Mouse (Mus musculus) stomach, embryonic 15.5 days (tissue): ENCODE results near the gene Impg1. TPM values are rescaled to one million over a fixed set of nuclear protein-coding genes. Genes with fewer than 3 reads are reported as not detected.
"Not testable (repeated sequence)": the region's sequence is repeated elsewhere in the genome, so short reads cannot be mapped to it uniquely, and the experiment has no call there.

Experiments
- ATAC-seq: fragments of 200-750 bp; cut with Nextera tagmentation; 2 replicates; pipeline ENCODE4 v1.8.0; 2017; ENCODE audit warnings: low read depth, moderate number of reproducible peaks, moderate TSS enrichment; ENCODE audit not compliant: insufficient read depth, low FRiP score
- H3K27ac ChIP-seq: fragments of 300-500 bp; sonication (generic); 2 replicates; pipeline ENCODE4 v1.5.1; 2015; ENCODE audit warnings: mild to moderate bottlenecking, inconsistent platforms
- H3K27me3 ChIP-seq: fragments of 300-500 bp; sonication (generic); replicated peaks from 2 replicates; pipeline ENCODE4 v1.6.1; 2015; ENCODE audit warnings: inconsistent platforms
- H3K36me3 ChIP-seq: fragments of 300-500 bp; sonication (generic); 2 replicates; pipeline ENCODE4 v1.6.1; 2015; ENCODE audit warnings: inconsistent platforms
- H3K4me1 ChIP-seq: fragments of 300-500 bp; sonication (generic); 2 replicates; pipeline ENCODE4 v1.6.1; 2015; ENCODE audit warnings: inconsistent platforms
- H3K4me2 ChIP-seq: fragments of 300-500 bp; sonication (generic); 2 replicates; pipeline ENCODE4 v1.6.1; 2015; ENCODE audit warnings: mild to moderate bottlenecking, inconsistent platforms
- H3K4me3 ChIP-seq: fragments of 300-500 bp; sonication (generic); replicated peaks from 2 replicates; pipeline ENCODE4 v1.5.1; 2015; ENCODE audit warnings: inconsistent platforms
- H3K9ac ChIP-seq: fragments of 300-500 bp; sonication (generic); 2 replicates; pipeline ENCODE4 v1.6.1; 2015; ENCODE audit warnings: inconsistent platforms
- H3K9me3 ChIP-seq: fragments of 300-500 bp; sonication (generic); 2 replicates; pipeline ENCODE4 v1.6.1; 2016; ENCODE audit warnings: inconsistent platforms
- WGBS: fragments of 180-500 bp; shearing (Covaris S2); methylation state at CpG from one replicate; pipeline ENCODE4 v1.1.7; 2015; 5-methylcytosine and 5-hydroxymethylcytosine counted together
- polyA plus RNA-seq: library from polyadenylated mRNA; unstranded; fragments of >200 nt; fragmentation: Nextera tagmentation; extraction: Ambion mirVana; gene quantifications from 2 replicates; pipeline ENCODE4 v1.2.1, GENCODE M21; 2015

Impg1 gene
- polyA plus RNA-seq, 1 experiment from 2014 or later = 0.05 TPM

- Histone ChIP-seq H3K9me3 (no peaks in the 10 kb centered on the region), H3K27ac (no peak overlapping the region), H3K4me2 (no peak overlapping the region), H3K4me1 (no peaks in the 10 kb centered on the region), H3K27me3 (no peaks in the 10 kb centered on the region), H3K9ac (no peak overlapping the region), H3K36me3 (no peaks in the 10 kb centered on the region), H3K4me3 (no peak overlapping the region)
- whole genome bisulfite sequencing = 74% methylated on average over 1 of the region's 1 CpGs
- no peak for ATAC-seq
Measured at GRCm38 (mm10) chr9:80340927-80341326, 124.4 kb downstream of the Impg1 start.

- WGBS = 73% methylated on average over 6 of the region's 6 CpGs
- no peak overlapping the region for H3K9ac ChIP-seq
- no peaks in the 10 kb centered on the region for H3K27me3 ChIP-seq
- H3K9me3 ChIP-seq = no peaks in the 10 kb centered on the region
- H3K4me3 ChIP-seq = no peak overlapping the region
- H3K4me2 ChIP-seq = no peak overlapping the region
- H3K27ac ChIP-seq = no peak overlapping the region
- ATAC-seq = no peak
- no peaks in the 10 kb centered on the region for H3K4me1 ChIP-seq
- no peaks in the 10 kb centered on the region for H3K36me3 ChIP-seq
Measured at GRCm38 (mm10) chr9:80338026-80338425, 127.3 kb downstream of the Impg1 start.

- Histone ChIP-seq H3K9ac (no peak overlapping the region), H3K27ac (no peak overlapping the region), H3K9me3 (no peaks in the 10 kb centered on the region), H3K4me3 (no peak overlapping the region), H3K4me1 (no peaks in the 10 kb centered on the region), H3K27me3 (no peaks in the 10 kb centered on the region), H3K4me2 (no peak overlapping the region), H3K36me3 (no peaks in the 10 kb centered on the region)
- ATAC-seq = no peak
- 69% methylated on average over 13 of the region's 13 CpGs for WGBS
Measured at GRCm38 (mm10) chr9:80335660-80336357, 129.5 kb downstream of the Impg1 start.

GRCm38 (mm10) chr9:80333998-80334605, 131.2 kb downstream of the Impg1 start:
- no peak for ATAC-seq
- Histone ChIP-seq H3K4me1 (no peaks in the 10 kb centered on the region), H3K27ac (no peak overlapping the region), H3K9ac (no peak overlapping the region), H3K27me3 (no peaks in the 10 kb centered on the region), H3K4me3 (no peak overlapping the region), H3K9me3 (no peaks in the 10 kb centered on the region), H3K36me3 (no peaks in the 10 kb centered on the region), H3K4me2 (no peak overlapping the region)
- WGBS = 59% methylated on average over 14 of the region's 14 CpGs

GRCm38 (mm10) chr9:80333466-80333865, 131.8 kb downstream of the Impg1 start:
- H3K27me3 ChIP-seq = no peaks in the 10 kb centered on the region
- H3K36me3 ChIP-seq = no peaks in the 10 kb centered on the region
- no peaks in the 10 kb centered on the region for H3K4me1 ChIP-seq
- no peak overlapping the region for H3K9ac ChIP-seq
- H3K27ac ChIP-seq = no peak overlapping the region
- H3K4me2 ChIP-seq = no peak overlapping the region
- ATAC-seq = no peak
- H3K9me3 ChIP-seq = no peaks in the 10 kb centered on the region
- 37% methylated on average over 8 of the region's 8 CpGs for WGBS
- no peak overlapping the region for H3K4me3 ChIP-seq

GRCm38 (mm10) chr9:80332153-80332552, 133.1 kb downstream of the Impg1 start:
- H3K4me1 ChIP-seq = no peaks in the 10 kb centered on the region
- WGBS = 18% methylated on average over 14 of the region's 14 CpGs
- H3K9ac ChIP-seq = no peak overlapping the region
- H3K27ac ChIP-seq = no peak overlapping the region
- peak overlapping the region; percentile 51 for H3K4me2 ChIP-seq
- H3K9me3 ChIP-seq = no peaks in the 10 kb centered on the region
- peak overlapping the region; percentile 24 for H3K4me3 ChIP-seq
- no peaks in the 10 kb centered on the region for H3K27me3 ChIP-seq
- no peak for ATAC-seq
- H3K36me3 ChIP-seq = no peaks in the 10 kb centered on the region

- not testable (repeated sequence) for H3K4me3 ChIP-seq, H3K4me2 ChIP-seq, H3K36me3 ChIP-seq, ATAC-seq, H3K9me3 ChIP-seq, H3K9ac ChIP-seq, H3K27me3 ChIP-seq, H3K27ac ChIP-seq, H3K4me1 ChIP-seq
- WGBS = 95% methylated on average over 2 of the region's 2 CpGs
Measured at GRCm38 (mm10) chr9:80321051-80321887, 144.0 kb downstream of the Impg1 start.

- H3K9ac ChIP-seq = no peak overlapping the region
- no peak overlapping the region for H3K4me2 ChIP-seq
- no peaks in the 10 kb centered on the region for H3K9me3 ChIP-seq
- no peaks in the 10 kb centered on the region for H3K4me1 ChIP-seq
- ATAC-seq = no peak
- no peaks in the 10 kb centered on the region for H3K27me3 ChIP-seq
- H3K36me3 ChIP-seq = no peaks in the 10 kb centered on the region
- H3K27ac ChIP-seq = no peak overlapping the region
- WGBS = 80% methylated on average over 6 of the region's 6 CpGs
- H3K4me3 ChIP-seq = no peak overlapping the region
Measured at GRCm38 (mm10) chr9:80318027-80318426, 147.3 kb downstream of the Impg1 start.

- Histone ChIP-seq H3K4me3 (no peak overlapping the region), H3K9me3 (no peaks in the 10 kb centered on the region), H3K27me3 (no peaks in the 10 kb centered on the region), H3K36me3 (no peaks in the 10 kb centered on the region), H3K9ac (no peak overlapping the region), H3K27ac (no peak overlapping the region), H3K4me2 (no peak overlapping the region), H3K4me1 (no peaks in the 10 kb centered on the region)
- WGBS = 88% methylated on average over 6 of the region's 6 CpGs
- ATAC-seq = no peak
Measured at GRCm38 (mm10) chr9:80315922-80316321, 149.4 kb downstream of the Impg1 start.

- Histone ChIP-seq H3K36me3 (no peaks in the 10 kb centered on the region), H3K4me3 (no peak overlapping the region), H3K27me3 (no peaks in the 10 kb centered on the region), H3K27ac (no peak overlapping the region), H3K4me2 (no peak overlapping the region), H3K9ac (no peak overlapping the region), H3K9me3 (no peaks in the 10 kb centered on the region), H3K4me1 (no peaks in the 10 kb centered on the region)
- WGBS = 64% methylated on average over 5 of the region's 5 CpGs
- ATAC-seq = peak; percentile 63; the same call in 1 of the 2 replicates
Measured at GRCm38 (mm10) chr9:80313610-80314009, 151.7 kb downstream of the Impg1 start.

GRCm38 (mm10) chr9:80307629-80308028, 157.7 kb downstream of the Impg1 start:
- no peaks in the 10 kb centered on the region for H3K27me3 ChIP-seq
- no peak for ATAC-seq
- H3K9me3 ChIP-seq = no peaks in the 10 kb centered on the region
- H3K4me3 ChIP-seq = no peak overlapping the region
- H3K4me1 ChIP-seq = no peaks in the 10 kb centered on the region
- H3K27ac ChIP-seq = no peak overlapping the region
- H3K36me3 ChIP-seq = no peaks in the 10 kb centered on the region
- no peak overlapping the region for H3K9ac ChIP-seq
- 89% methylated on average over 13 of the region's 13 CpGs for WGBS
- H3K4me2 ChIP-seq = no peak overlapping the region

GRCm38 (mm10) chr9:80306853-80307252, 158.4 kb downstream of the Impg1 start:
- Histone ChIP-seq H3K9me3 (no peaks in the 10 kb centered on the region), H3K4me1 (no peaks in the 10 kb centered on the region), H3K36me3 (no peaks in the 10 kb centered on the region), H3K4me2 (no peak overlapping the region), H3K27ac (no peak overlapping the region), H3K4me3 (no peak overlapping the region), H3K27me3 (no peaks in the 10 kb centered on the region), H3K9ac (no peak overlapping the region)
- ATAC-seq = no peak
- 65% methylated on average over 11 of the region's 11 CpGs for WGBS
